ENCODE assay signal across 25 mouse cellular contexts in the genomic region with DNA sequence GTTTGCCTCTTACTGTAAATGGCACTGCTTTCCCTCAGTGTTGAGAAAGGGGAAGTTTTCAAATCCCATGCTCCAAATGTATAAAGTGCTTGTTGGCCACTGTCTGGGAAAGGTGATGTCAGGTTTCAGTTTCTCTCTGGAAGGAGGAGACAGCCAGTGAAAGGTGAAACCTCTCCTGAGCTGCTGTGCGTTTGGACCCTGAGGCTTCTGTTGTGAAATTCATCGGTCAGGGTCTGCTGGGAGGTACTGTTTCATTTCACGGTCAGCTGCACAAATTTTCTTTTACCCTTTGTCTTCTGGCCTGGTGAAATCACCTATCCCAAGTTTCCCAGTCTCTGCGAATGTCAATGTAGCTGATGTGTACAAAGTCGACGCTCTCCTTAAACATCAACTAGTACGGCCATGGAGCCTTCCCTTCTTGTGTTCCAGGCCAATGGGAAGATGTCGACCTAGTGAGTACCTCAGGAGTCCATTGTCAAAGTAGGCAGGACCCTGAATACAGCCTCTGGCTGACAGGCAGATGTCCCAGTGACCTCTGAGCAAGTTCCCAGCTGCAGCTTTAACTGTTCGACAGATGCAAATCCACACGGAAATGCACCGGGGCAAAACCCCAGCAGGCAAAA. TPM values are rescaled to one million over a fixed set of nuclear protein-coding genes. Genes with fewer than 3 reads are reported as not detected.
DNase-seq lines count a peak whose midpoint lies in the region; ATAC-seq and TF ChIP-seq lines count a peak whose summit lies in the region.
"Had no signal": no experiment of that assay in that cellular context is flagged by ENCODE, and none has a peak within 500 bp of the region (broad histone marks: within the 10 kb centered on the region; RNA-seq: fewer than 3 reads in every experiment).

No protein-coding gene starts in this region.

- H3K27ac ChIP-seq in kidney, embryonic 15.5 days = peak overlapping the region; percentile 73
- H3K27ac ChIP-seq in liver, embryonic 16.5 days (ENCODE audit: low read length) = no peak overlapping the region
- no peak overlapping the region for H3K27ac ChIP-seq in liver, postnatal 0 days (ENCODE audit: low read depth)
- no peak overlapping the region for H3K27ac ChIP-seq in embryonic facial prominence, embryonic 14.5 days (replicated peaks; ENCODE audit: low read depth, low read length)
- no peak overlapping the region for H3K27ac ChIP-seq in intestine, embryonic 16.5 days (ENCODE audit: low read length)
- H3K27ac ChIP-seq: forebrain, embryonic 12.5 days; forebrain, embryonic 15.5 days; heart, adult 2 months; heart, embryonic 10.5 days; heart, embryonic 13.5 days; hindbrain, embryonic 14.5 days; hindbrain, postnatal 0 days had no signal

- H3K4me1 ChIP-seq in kidney, embryonic 15.5 days = peaks cover 18% of the 10 kb centered on the region
- no peaks in the 10 kb centered on the region for H3K4me1 ChIP-seq in liver, embryonic 16.5 days (ENCODE audit: control insufficient read depth, low read depth, low read length)
- peaks cover 5% of the 10 kb centered on the region; the same call in 1 of the 2 replicates for H3K4me1 ChIP-seq in liver, postnatal 0 days (ENCODE audit: insufficient read depth)
- no peaks in the 10 kb centered on the region for H3K4me1 ChIP-seq in embryonic facial prominence, embryonic 14.5 days (ENCODE audit: control insufficient read depth, insufficient read depth, low read length)
- H3K4me1 ChIP-seq in intestine, embryonic 16.5 days (ENCODE audit: control insufficient read depth, insufficient read depth, low read length) = no peaks in the 10 kb centered on the region
- H3K4me1 ChIP-seq: forebrain, embryonic 12.5 days; forebrain, embryonic 15.5 days; heart, embryonic 13.5 days had no signal

- peak overlapping the region; percentile 12; the same call in 1 of the 2 replicates for H3K4me2 ChIP-seq in kidney, embryonic 15.5 days
- H3K4me2 ChIP-seq in liver, embryonic 16.5 days (ENCODE audit: low read depth, low read length) = no peak overlapping the region
- no peak overlapping the region for H3K4me2 ChIP-seq in liver, postnatal 0 days (ENCODE audit: low read depth, low read length)
- H3K4me2 ChIP-seq in embryonic facial prominence, embryonic 14.5 days (ENCODE audit: low read depth, low read length) = no peak overlapping the region
- H3K4me2 ChIP-seq in intestine, embryonic 16.5 days (ENCODE audit: low read depth, low read length) = no peak overlapping the region
- H3K4me2 ChIP-seq: forebrain, embryonic 12.5 days; forebrain, embryonic 15.5 days; heart, embryonic 13.5 days; hindbrain, embryonic 14.5 days had no signal

- peaks cover 4% of the 10 kb centered on the region; the same call in 1 of the 2 replicates for H3K36me3 ChIP-seq in kidney, embryonic 15.5 days
- no peaks in the 10 kb centered on the region; the same call in 1 of the 2 replicates for H3K36me3 ChIP-seq in liver, embryonic 16.5 days (ENCODE audit: control insufficient read depth, insufficient read depth)
- no peaks in the 10 kb centered on the region; the same call in 1 of the 2 replicates for H3K36me3 ChIP-seq in liver, postnatal 0 days (replicated peaks; ENCODE audit: insufficient read depth, low read length)
- H3K36me3 ChIP-seq in embryonic facial prominence, embryonic 14.5 days (ENCODE audit: control insufficient read depth, insufficient read depth, low read length) = no peaks in the 10 kb centered on the region
- H3K36me3 ChIP-seq in intestine, embryonic 16.5 days (ENCODE audit: control insufficient read depth, insufficient read depth, low read length) = no peaks in the 10 kb centered on the region
- H3K36me3 ChIP-seq: forebrain, embryonic 12.5 days; forebrain, embryonic 15.5 days had no signal

- no peak for TF ChIP-seq CTCF in liver, postnatal 0 days (IDR thresholded peaks at IDR 0.05; ENCODE audit: low read depth)

- H3K27me3 ChIP-seq in kidney, embryonic 15.5 days = no peaks in the 10 kb centered on the region
- H3K27me3 ChIP-seq in liver, embryonic 16.5 days (ENCODE audit: control insufficient read depth, insufficient read depth, low read depth, low read length) = no peaks in the 10 kb centered on the region
- H3K27me3 ChIP-seq in liver, postnatal 0 days (ENCODE audit: insufficient read depth, low read length) = no peaks in the 10 kb centered on the region
- no peaks in the 10 kb centered on the region for H3K27me3 ChIP-seq in embryonic facial prominence, embryonic 14.5 days (replicated peaks; ENCODE audit: control insufficient read depth, insufficient read depth, low read length)
- H3K27me3 ChIP-seq in intestine, embryonic 16.5 days (replicated peaks; ENCODE audit: control insufficient read depth, insufficient read depth, low read length) = no peaks in the 10 kb centered on the region
- H3K27me3 ChIP-seq: forebrain, embryonic 12.5 days; forebrain, embryonic 15.5 days; heart, embryonic 13.5 days had no signal

- TF ChIP-seq EP300 in liver, postnatal 0 days (IDR thresholded peaks at IDR 0.05; ENCODE audit: low read depth) = no peak

- ATAC-seq in kidney, embryonic 15.5 days (replicated peaks; ENCODE audit: low FRiP score) = peak; percentile 88
- 0 out of 2 replicates have a peak, but pooled peaks have one; percentile 13 for ATAC-seq in liver, embryonic 16.5 days (ENCODE audit: low read depth)
- ATAC-seq in liver, postnatal 0 days = no peak
- ATAC-seq in common myeloid progenitor, adult 5-6 weeks (replicated peaks; ENCODE audit: low read depth, poor library complexity, severe bottlenecking) = 0 out of 2 replicates have a peak, but pooled peaks have one; percentile 32
- ATAC-seq in embryonic facial prominence, embryonic 14.5 days (ENCODE audit: low read depth) = no peak
- ATAC-seq in intestine, embryonic 16.5 days = no peak
- ATAC-seq: activated CD4-positive, CD25-positive, alpha-beta regulatory T cell, adult 4 months; CD4-positive, CD25-positive, alpha-beta regulatory T cell, adult 4 months; forebrain, embryonic 15.5 days; hindbrain, postnatal 0 days had no signal

- no peak overlapping the region for H3K9ac ChIP-seq in kidney, embryonic 15.5 days
- no peak overlapping the region for H3K9ac ChIP-seq in liver, embryonic 16.5 days (ENCODE audit: low read depth, low read length)
- no peak overlapping the region for H3K9ac ChIP-seq in liver, postnatal 0 days (replicated peaks)
- H3K9ac ChIP-seq in embryonic facial prominence, embryonic 14.5 days (ENCODE audit: low read depth, low read length) = no peak overlapping the region
- H3K9ac ChIP-seq in intestine, embryonic 16.5 days (ENCODE audit: low read depth, low read length) = no peak overlapping the region
- H3K9ac ChIP-seq: forebrain, embryonic 12.5 days; forebrain, embryonic 15.5 days; heart, embryonic 13.5 days; hindbrain, embryonic 14.5 days had no signal

- H3K4me3 ChIP-seq in kidney, embryonic 15.5 days (replicated peaks) = no peak overlapping the region
- no peak overlapping the region for H3K4me3 ChIP-seq in liver, embryonic 16.5 days (ENCODE audit: low read depth, low read length)
- no peak overlapping the region for H3K4me3 ChIP-seq in liver, postnatal 0 days (ENCODE audit: low read depth, low read length)
- H3K4me3 ChIP-seq in embryonic facial prominence, embryonic 14.5 days (ENCODE audit: low read depth, low read length) = no peak overlapping the region
- no peak overlapping the region for H3K4me3 ChIP-seq in intestine, embryonic 16.5 days (ENCODE audit: low read length)
- H3K4me3 ChIP-seq: erythroblast, embryonic 14.5 days; forebrain, embryonic 12.5 days; forebrain, embryonic 15.5 days; heart, adult 2 months; heart, embryonic 10.5 days; heart, embryonic 13.5 days had no signal

- no peak for DNase-seq in kidney, postnatal 4 days
- DNase-seq in liver, postnatal 0 days = no peak
- peak; percentile 35 for DNase-seq in embryonic facial prominence, embryonic 14.5 days (ENCODE audit: low spot score)
- DNase-seq in lung, adult 18-20 months = no peak
- DNase-seq: adrenal gland, adult 8-10 months; adrenal gland, postnatal 25 days; cerebellum, adult 11-12 months; cerebellum, adult 8-10 months; gastrocnemius, postnatal 25 days; heart, adult 2 months; heart, postnatal 14 days; heart, postnatal 4 days had no signal

- WGBS in kidney, embryonic 15.5 days = 38% methylated on average over 11 of the region's 11 CpGs
- WGBS in liver, embryonic 16.5 days (ENCODE audit: insufficient replicate concordance) = 83% methylated on average over 11 of the region's 11 CpGs
- WGBS in liver, postnatal 0 days (ENCODE audit: insufficient replicate concordance) = 78% methylated on average over 11 of the region's 11 CpGs
- WGBS in embryonic facial prominence, embryonic 14.5 days = 55% methylated on average over 11 of the region's 11 CpGs
- 80% methylated on average over 11 of the region's 11 CpGs for WGBS in intestine, embryonic 16.5 days

- H3K9me3 ChIP-seq in kidney, embryonic 15.5 days (replicated peaks) = no peaks in the 10 kb centered on the region
- H3K9me3 ChIP-seq in liver, embryonic 16.5 days (replicated peaks; ENCODE audit: control insufficient read depth, low read length) = no peaks in the 10 kb centered on the region
- no peaks in the 10 kb centered on the region for H3K9me3 ChIP-seq in liver, postnatal 0 days (ENCODE audit: low read length)
- no peaks in the 10 kb centered on the region for H3K9me3 ChIP-seq in embryonic facial prominence, embryonic 14.5 days (ENCODE audit: control insufficient read depth, low read length)
- no peaks in the 10 kb centered on the region for H3K9me3 ChIP-seq in intestine, embryonic 16.5 days (ENCODE audit: control insufficient read depth, low read length)
- H3K9me3 ChIP-seq: forebrain, embryonic 12.5 days; forebrain, embryonic 15.5 days; heart, embryonic 10.5 days; heart, embryonic 13.5 days had no signal

RNA-seq across cellular contexts. Expression of a gene that starts 18.0 kb away (rescaled TPM):
- polyA plus RNA-seq in kidney, embryonic 15.5 days (2015; fragmentation: Nextera tagmentation; extraction: Ambion mirVana) = 17.0 and 18.4 TPM in 2 replicates
- polyA plus RNA-seq in liver, embryonic 16.5 days (2015; fragmentation: Nextera tagmentation; extraction: Ambion mirVana) = 14.0 and 16.4 TPM in 2 replicates
- 8.3 and 9.8 TPM in 2 replicates for polyA plus RNA-seq in liver, postnatal 0 days (2015; fragmentation: Nextera tagmentation; extraction: Ambion mirVana)
- total RNA-seq in common myeloid progenitor, adult 5-6 weeks (2017) = 13.8 and 18.0 TPM in 2 replicates
- polyA plus RNA-seq in embryonic facial prominence, embryonic 14.5 days (2014; fragmentation: Nextera tagmentation; extraction: Ambion mirVana) = 14.7 and 23.8 TPM in 2 replicates
- 12.0 and 12.4 TPM in 2 replicates for polyA plus RNA-seq in intestine, embryonic 16.5 days (2015; fragmentation: Nextera tagmentation; extraction: Ambion mirVana)

Comparison
In these comparisons a context has a peak if more than half of its experiments do, and no peak if none do; other contexts are left out.
1. ATAC-seq: peak in kidney, embryonic 15.5 days (single experiment), liver, embryonic 16.5 days (single experiment) and common myeloid progenitor, adult 5-6 weeks (single experiment); none in liver, postnatal 0 days (single experiment), embryonic facial prominence, embryonic 14.5 days (single experiment) and intestine, embryonic 16.5 days (single experiment).